Comparison of ENCODE assay signal across 8 mouse cellular contexts in the genomic region with DNA sequence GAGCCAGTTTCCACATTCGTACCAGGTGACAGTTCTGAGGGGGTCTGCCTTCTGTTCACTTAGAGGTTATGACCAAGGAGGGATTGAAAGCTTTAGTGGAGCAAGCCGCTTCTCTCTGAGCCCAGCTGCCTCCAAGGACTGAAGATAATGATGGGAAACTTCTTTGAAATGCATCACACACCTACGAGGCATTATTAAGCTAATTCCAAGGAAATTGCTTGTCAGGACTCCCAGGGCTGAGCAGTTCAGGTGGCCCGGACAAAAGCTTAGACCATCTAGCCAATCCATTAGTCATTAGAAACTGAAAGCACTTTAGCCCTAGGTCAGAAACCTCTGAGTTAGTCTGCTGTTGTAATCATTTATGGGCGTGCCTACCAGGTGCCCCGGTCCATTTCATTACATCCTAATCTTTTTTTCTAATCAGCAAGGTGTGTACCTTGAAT. TPM values are rescaled to one million over a fixed set of nuclear protein-coding genes. Genes with fewer than 3 reads are reported as not detected.
DNase-seq lines count a peak whose midpoint lies in the region; ATAC-seq and TF ChIP-seq lines count a peak whose summit lies in the region.

No protein-coding gene starts in this region.

- intact Hi-C loops in left cerebral cortex, adult 2 months (cut with DNase I): no loop called here
- intact Hi-C loops in left cerebral cortex, postnatal 14 days (cut with DNase I): no loop called here
- intact Hi-C loops in gastrocnemius, postnatal 36 days (cut with DNase I): no loop called here

- peaks cover 47% of the 10 kb centered on the region for H3K4me1 ChIP-seq in embryonic facial prominence, embryonic 14.5 days (ENCODE audit: control insufficient read depth, insufficient read depth, low read length)
- H3K4me1 ChIP-seq in intestine, postnatal 0 days (replicated peaks; ENCODE audit: control insufficient read depth, insufficient read depth, low read length): peaks cover 8% of the 10 kb centered on the region
- H3K4me1 ChIP-seq in midbrain, embryonic 16.5 days (ENCODE audit: control insufficient read depth, insufficient read depth, low read length): peaks cover 24% of the 10 kb centered on the region

- no peaks in the 10 kb centered on the region for H3K27me3 ChIP-seq in embryonic facial prominence, embryonic 14.5 days (replicated peaks; ENCODE audit: control insufficient read depth, insufficient read depth, low read length)
- H3K27me3 ChIP-seq in intestine, postnatal 0 days (replicated peaks; ENCODE audit: control insufficient read depth, insufficient read depth, low read length): no peaks in the 10 kb centered on the region
- peaks cover 8% of the 10 kb centered on the region; the same call in 1 of the 2 replicates for H3K27me3 ChIP-seq in midbrain, embryonic 16.5 days (ENCODE audit: control insufficient read depth, insufficient read depth, low read depth, low read length)

- TF ChIP-seq CTCF in left cerebral cortex, adult 2 months (IDR thresholded peaks at IDR 0.05): no peak
- no peak for TF ChIP-seq CTCF in intestine, postnatal 0 days (IDR thresholded peaks at IDR 0.05; ENCODE audit: low read depth)

- ATAC-seq in embryonic facial prominence, embryonic 14.5 days (ENCODE audit: low read depth): no peak
- ATAC-seq in intestine, postnatal 0 days: peak; percentile 26
- ATAC-seq in midbrain, embryonic 16.5 days: no peak
- no peak for ATAC-seq in frontal cortex, adult (ENCODE audit: low TSS enrichment)

- H3K9ac ChIP-seq in embryonic facial prominence, embryonic 14.5 days (ENCODE audit: low read depth, low read length): peak overlapping the region; percentile 94
- H3K9ac ChIP-seq in intestine, postnatal 0 days (ENCODE audit: low read depth, low read length): no peak overlapping the region
- no peak overlapping the region for H3K9ac ChIP-seq in midbrain, embryonic 16.5 days (ENCODE audit: low read depth, low read length)

- H3K27ac ChIP-seq in left cerebral cortex, adult 2 months: peak overlapping the region; percentile 85; the same call in 1 of the 2 replicates
- H3K27ac ChIP-seq in embryonic facial prominence, embryonic 14.5 days (replicated peaks; ENCODE audit: low read depth, low read length): peak overlapping the region; percentile 97
- H3K27ac ChIP-seq in intestine, postnatal 0 days (ENCODE audit: low read depth, low read length): peak overlapping the region; percentile 85
- H3K27ac ChIP-seq in midbrain, embryonic 16.5 days (ENCODE audit: low read length): no peak overlapping the region; the same call in 1 of the 2 replicates

- H3K4me2 ChIP-seq in embryonic facial prominence, embryonic 14.5 days (ENCODE audit: low read depth, low read length): peak overlapping the region; percentile 63
- peak overlapping the region; percentile 71; the same call in 1 of the 2 replicates for H3K4me2 ChIP-seq in intestine, postnatal 0 days (replicated peaks; ENCODE audit: low read depth)
- H3K4me2 ChIP-seq in midbrain, embryonic 16.5 days (ENCODE audit: low read length): peak overlapping the region; percentile 4; the same call in 1 of the 2 replicates

- peaks cover 13% of the 10 kb centered on the region; the same call in 1 of the 2 replicates for H3K36me3 ChIP-seq in embryonic facial prominence, embryonic 14.5 days (ENCODE audit: control insufficient read depth, insufficient read depth, low read length)
- no peaks in the 10 kb centered on the region for H3K36me3 ChIP-seq in intestine, postnatal 0 days (ENCODE audit: control insufficient read depth, insufficient read depth)
- H3K36me3 ChIP-seq in midbrain, embryonic 16.5 days (ENCODE audit: control insufficient read depth, insufficient read depth, low read length): no peaks in the 10 kb centered on the region

- 10% methylated on average over 6 of the region's 6 CpGs for WGBS in embryonic facial prominence, embryonic 14.5 days
- 22% methylated on average over 6 of the region's 6 CpGs for WGBS in intestine, postnatal 0 days
- 9% methylated on average over 6 of the region's 6 CpGs for WGBS in midbrain, embryonic 16.5 days

- DNase-seq in left cerebral cortex, adult 2 months (ENCODE audit: extremely low spot score in 1 of 2, low spot score in 2 of 2): no peak
- DNase-seq in left cerebral cortex, postnatal 14 days (ENCODE audit: low spot score in 2 of 2): no peak
- peak; percentile 42 for DNase-seq in embryonic facial prominence, embryonic 14.5 days (ENCODE audit: low spot score)
- DNase-seq in frontal cortex, postnatal 25 days (ENCODE audit: low spot score in 2 of 2): no peak
- DNase-seq in gastrocnemius, postnatal 36 days: no peak

- H3K4me3 ChIP-seq in left cerebral cortex, adult 2 months: no peak overlapping the region; the same call in 1 of the 2 replicates
- H3K4me3 ChIP-seq in embryonic facial prominence, embryonic 14.5 days (ENCODE audit: low read depth, low read length): peak overlapping the region; percentile 90
- no peak overlapping the region for H3K4me3 ChIP-seq in intestine, postnatal 0 days (ENCODE audit: low read depth, low read length)
- H3K4me3 ChIP-seq in midbrain, embryonic 16.5 days (ENCODE audit: low read depth, low read length): no peak overlapping the region

- H3K9me3 ChIP-seq in embryonic facial prominence, embryonic 14.5 days (ENCODE audit: control insufficient read depth, low read length): no peaks in the 10 kb centered on the region
- no peaks in the 10 kb centered on the region for H3K9me3 ChIP-seq in intestine, postnatal 0 days (ENCODE audit: control insufficient read depth)
- no peaks in the 10 kb centered on the region for H3K9me3 ChIP-seq in midbrain, embryonic 16.5 days (replicated peaks; ENCODE audit: control insufficient read depth, low read length, poor library complexity, severe bottlenecking)

RNA-seq across cellular contexts. Expression of a gene that starts 3.4 kb away (rescaled TPM):
- total RNA-seq in left cerebral cortex, adult 2 months (2021): 10 to 100 TPM; 26.8 to 36.1 TPM
- 10 to 100 TPM; 30.2 to 53.1 TPM for total RNA-seq in left cerebral cortex, postnatal 14 days (2021)
- polyA plus RNA-seq in embryonic facial prominence, embryonic 14.5 days (2014; fragmentation: Nextera tagmentation; extraction: Ambion mirVana): 404 and 407 TPM in 2 replicates
- 106 and 118 TPM in 2 replicates for polyA plus RNA-seq in intestine, postnatal 0 days (2015; fragmentation: Nextera tagmentation; extraction: Ambion mirVana)
- polyA plus RNA-seq in midbrain, embryonic 16.5 days (2015; fragmentation: Nextera tagmentation; extraction: Ambion mirVana): 110 and 114 TPM in 2 replicates
- 10 to 100 TPM; 13.8 to 14.1 TPM for total RNA-seq in gastrocnemius, postnatal 36 days (2021)

RNA-seq across cellular contexts. Expression of a gene that starts 25.5 kb away (rescaled TPM):
- total RNA-seq in left cerebral cortex, adult 2 months (2021): 1 to 10 TPM in 1 of 2 experiments, under 1 TPM in 1; 0.36 to 1.3 TPM
- under 1 TPM; 0.90 to 0.93 TPM for total RNA-seq in left cerebral cortex, postnatal 14 days (2021)
- polyA plus RNA-seq in embryonic facial prominence, embryonic 14.5 days (2014; fragmentation: Nextera tagmentation; extraction: Ambion mirVana): 7.9 and 10.1 TPM in 2 replicates
- 4.1 and 4.2 TPM in 2 replicates for polyA plus RNA-seq in intestine, postnatal 0 days (2015; fragmentation: Nextera tagmentation; extraction: Ambion mirVana)
- polyA plus RNA-seq in midbrain, embryonic 16.5 days (2015; fragmentation: Nextera tagmentation; extraction: Ambion mirVana): 1.4 and 1.6 TPM in 2 replicates
- 1 to 10 TPM; 1.3 to 1.9 TPM for total RNA-seq in gastrocnemius, postnatal 36 days (2021)

RNA-seq across cellular contexts. Expression of a gene that starts 59.4 kb away (rescaled TPM):
- total RNA-seq in left cerebral cortex, adult 2 months (2021): 1 to 10 TPM; 2.2 to 2.4 TPM
- 1 to 10 TPM; 3.9 to 4.2 TPM for total RNA-seq in left cerebral cortex, postnatal 14 days (2021)
- 8.1 and 11.3 TPM in 2 replicates for polyA plus RNA-seq in embryonic facial prominence, embryonic 14.5 days (2014; fragmentation: Nextera tagmentation; extraction: Ambion mirVana)
- 0.95 and 1.1 TPM in 2 replicates for polyA plus RNA-seq in intestine, postnatal 0 days (2015; fragmentation: Nextera tagmentation; extraction: Ambion mirVana)
- polyA plus RNA-seq in midbrain, embryonic 16.5 days (2015; fragmentation: Nextera tagmentation; extraction: Ambion mirVana): 4.5 and 5.1 TPM in 2 replicates
- total RNA-seq in gastrocnemius, postnatal 36 days (2021): 1 to 10 TPM; 1.8 to 2.1 TPM

Comparison
In these comparisons a context has a peak if more than half of its experiments do, and no peak if none do; other contexts are left out.
1. H3K4me2 ChIP-seq: peak in every context shown above with its lines; median percentile 71 in intestine, postnatal 0 days; 63 in embryonic facial prominence, embryonic 14.5 days; 4 in midbrain, embryonic 16.5 days.